Mouse (Mus musculus) T-helper 17 cell (primary cell): ENCODE results near the gene Arhgap40.

ENCODE experiments used
- in situ Hi-C, 2 experiments: fragments of 300-600 bp; cut with MboI, MseI; formaldehyde crosslinking; loops; 1 replicate in 1 of 2; 2 replicates in 1 of 2; pipeline ENCODE4 v1.15.1; 2025; ENCODE audit warnings: high pct_unique_total_duplicates in 2 of 2

Arhgap40 gene

GRCm38 (mm10) chr2:158512528-158512927 is at the start of gene Arhgap40:
Gene Arhgap40, plus strand, starts transcription at chr2:158512796.
- in situ Hi-C loops: loop anchor here in 1 of 2 experiments (10.0 kb wide), 1 partner anchor 1672 kb away; no protein-coding TSS in a partner anchor

- in situ Hi-C loops: no loop called here
Observed at GRCm38 (mm10) chr2:158474159-158474558, 38.4 kb upstream of the Arhgap40 start.

GRCm38 (mm10) chr2:158477640-158478039 is 35.0 kb upstream of the Arhgap40 start:
- in situ Hi-C loops: no loop called here

GRCm38 (mm10) chr2:158498457-158498856 is 14.1 kb upstream of the Arhgap40 start:
- in situ Hi-C loops: no loop called here

- in situ Hi-C loops: no loop called here
Observed at GRCm38 (mm10) chr2:158501836-158502812, 10.5 kb upstream of the Arhgap40 start, which contains the start of gene Adig. Gene Adig, plus strand, starts transcription at chr2:158502612.

- in situ Hi-C loops: no loop called here
Observed at GRCm38 (mm10) chr2:158503226-158503625, 9.4 kb upstream of the Arhgap40 start.

- in situ Hi-C loops: no loop called here
Observed at GRCm38 (mm10) chr2:158503671-158504070, 8.9 kb upstream of the Arhgap40 start.

GRCm38 (mm10) chr2:158506475-158506874 is 6.1 kb upstream of the Arhgap40 start:
- in situ Hi-C loops: no loop called here

- in situ Hi-C loops: no loop called here
Observed at GRCm38 (mm10) chr2:158507046-158507445, 5.5 kb upstream of the Arhgap40 start.

- in situ Hi-C loops: loop anchor here in 1 of 2 experiments (10.0 kb wide), 1 partner anchor 1674 kb away; no protein-coding TSS in a partner anchor
Observed at GRCm38 (mm10) chr2:158510665-158511064, 1.9 kb upstream of the Arhgap40 start.

- in situ Hi-C loops: loop anchor here in 1 of 2 experiments (10.0 kb wide), 1 partner anchor 1671 kb away; no protein-coding TSS in a partner anchor
Observed at GRCm38 (mm10) chr2:158513821-158514336, 1.3 kb downstream of the Arhgap40 start.

GRCm38 (mm10) chr2:158518583-158518982 is 6.0 kb downstream of the Arhgap40 start:
- in situ Hi-C loops: loop anchor here in 1 of 2 experiments (10.0 kb wide), 1 partner anchor 1666 kb away; no protein-coding TSS in a partner anchor

- in situ Hi-C loops: loop anchor here in 1 of 2 experiments (10.0 kb wide), 1 partner anchor 1666 kb away; no protein-coding TSS in a partner anchor
Observed at GRCm38 (mm10) chr2:158519071-158519470, 6.5 kb downstream of the Arhgap40 start.

- in situ Hi-C loops: loop anchor here in 1 of 2 experiments (10.0 kb wide), 1 partner anchor 1665 kb away; no protein-coding TSS in a partner anchor
Observed at GRCm38 (mm10) chr2:158519800-158520199, 7.2 kb downstream of the Arhgap40 start.

GRCm38 (mm10) chr2:158523060-158523459 is 10.5 kb downstream of the Arhgap40 start:
- in situ Hi-C loops: no loop called here

GRCm38 (mm10) chr2:158524129-158524860 is 11.7 kb downstream of the Arhgap40 start:
- in situ Hi-C loops: no loop called here

GRCm38 (mm10) chr2:158534090-158534489 is 21.5 kb downstream of the Arhgap40 start:
- in situ Hi-C loops: loop anchor here in 1 of 2 experiments (5.0 kb wide), 1 partner anchor 223 kb away; no protein-coding TSS in a partner anchor

GRCm38 (mm10) chr2:158534559-158534958 is 22.0 kb downstream of the Arhgap40 start:
- in situ Hi-C loops: loop anchor here in 1 of 2 experiments (5.0 kb wide), 1 partner anchor 223 kb away; no protein-coding TSS in a partner anchor

- in situ Hi-C loops: loop anchor here (5.0 kb wide), 4 partner anchors 98 to 318 kb away; no protein-coding TSS in a partner anchor
Observed at GRCm38 (mm10) chr2:158539433-158540305, 27.1 kb downstream of the Arhgap40 start.

- in situ Hi-C loops: loop anchor here (5.0 kb wide), 4 partner anchors 96 to 316 kb away; no protein-coding TSS in a partner anchor
Observed at GRCm38 (mm10) chr2:158541286-158541685, 28.7 kb downstream of the Arhgap40 start.
